Mouse (Mus musculus) lung, postnatal 0 days (tissue): ENCODE data around the gene Acot3.
"Not testable (repeated sequence)": the region's sequence is repeated elsewhere in the genome, so short reads cannot be mapped to it uniquely, and the experiment has no call there.

Experiments used
- CTCF ChIP-seq: IDR thresholded peaks from 2 replicates; pipeline ENCODE4 v1.5.1; 2016; ENCODE audit warnings: antibody characterized with exemption, mild to moderate bottlenecking
- EP300 ChIP-seq: IDR thresholded peaks from 2 replicates; pipeline ENCODE4 v1.6.1; 2016; ENCODE audit warnings: antibody characterized with exemption, mild to moderate bottlenecking, control low read depth

DNA sequence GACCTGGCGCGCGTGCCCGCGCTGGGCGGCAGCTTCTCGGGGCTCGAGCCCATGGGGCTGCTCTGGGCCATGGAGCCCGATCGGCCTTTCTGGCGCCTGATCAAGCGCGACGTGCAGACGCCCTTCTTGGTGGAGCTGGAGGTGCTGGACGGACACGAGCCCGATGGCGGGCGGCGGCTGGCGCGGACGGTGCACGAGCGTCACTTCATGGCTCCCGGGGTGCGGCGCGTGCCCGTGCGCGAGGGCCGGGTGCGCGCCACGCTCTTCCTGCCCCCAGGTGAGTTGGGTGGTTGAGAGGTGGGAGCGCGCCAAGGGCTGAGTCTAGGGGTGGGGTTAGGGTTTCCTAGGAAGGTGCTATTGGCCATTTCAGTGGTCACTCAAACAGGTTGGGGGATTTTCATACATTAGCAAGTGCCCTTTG, 13.2 kb upstream of the Acot3 start, which contains the start of gene Gm49366:
- TF ChIP-seq CTCF, EP300: not testable (repeated sequence)
